Mouse (Mus musculus) forebrain, embryonic 15.5 days (tissue): ENCODE measurements at regions not wholly inside any gene's neighbourhood (a gene's known extent, or its start where the extent isn't known, plus 50 kb on each side); places are given as distances from the start of the nearest gene placed in this dataset.

ENCODE experiments used
- ATAC-seq: fragments of 200-750 bp; cut with Nextera tagmentation; replicated peaks from 2 replicates; pipeline ENCODE4 v1.8.0; 2017; ENCODE audit warnings: mild to moderate bottlenecking, moderate TSS enrichment, moderate library complexity
- H3K27ac ChIP-seq: fragments of 300-500 bp; sonication (generic); replicated peaks from 2 replicates; pipeline ENCODE4 v1.5.1; 2015; ENCODE audit warnings: mild to moderate bottlenecking, inconsistent platforms
- H3K27me3 ChIP-seq: fragments of 300-500 bp; sonication (generic); 2 replicates; pipeline ENCODE4 v1.6.1; 2015; ENCODE audit warnings: inconsistent platforms
- H3K36me3 ChIP-seq: fragments of 300-500 bp; sonication (generic); 2 replicates; pipeline ENCODE4 v1.6.1; 2015; ENCODE audit warnings: mild to moderate bottlenecking, inconsistent platforms
- H3K4me1 ChIP-seq: fragments of 300-500 bp; sonication (generic); 2 replicates; pipeline ENCODE4 v1.6.1; 2015; ENCODE audit warnings: inconsistent platforms
- H3K4me2 ChIP-seq: fragments of 300-500 bp; sonication (generic); replicated peaks from 2 replicates; pipeline ENCODE4 v1.6.1; 2015; ENCODE audit warnings: mild to moderate bottlenecking, inconsistent platforms
- H3K4me3 ChIP-seq: fragments of 300-500 bp; sonication (generic); 2 replicates; pipeline ENCODE4 v1.5.1; 2015; ENCODE audit warnings: mild to moderate bottlenecking, inconsistent platforms
- H3K9ac ChIP-seq: fragments of 300-500 bp; sonication (generic); replicated peaks from 2 replicates; pipeline ENCODE4 v1.6.1; 2015; ENCODE audit warnings: mild to moderate bottlenecking, inconsistent platforms
- H3K9me3 ChIP-seq: fragments of 300-500 bp; sonication (generic); 2 replicates; pipeline ENCODE4 v1.6.1; 2016; ENCODE audit warnings: inconsistent platforms
- WGBS: fragments of 180-500 bp; shearing (Covaris S2); methylation state at CpG from one replicate; pipeline ENCODE4 v1.1.7; 2015; ENCODE audit warnings: mixed read lengths; 5-methylcytosine and 5-hydroxymethylcytosine counted together

- no peak for ATAC-seq
- no peaks in the 10 kb centered on the region for H3K36me3 ChIP-seq
- H3K4me3 ChIP-seq = no peak overlapping the region
- peaks cover 16% of the 10 kb centered on the region for H3K4me1 ChIP-seq
- no peak overlapping the region for H3K27ac ChIP-seq
- H3K4me2 ChIP-seq = no peak overlapping the region
- no peak overlapping the region for H3K9ac ChIP-seq
- H3K9me3 ChIP-seq = no peaks in the 10 kb centered on the region
- 95% methylated on average over 3 of the region's 3 CpGs for WGBS
- H3K27me3 ChIP-seq = no peaks in the 10 kb centered on the region
Observed at GRCm38 (mm10) chr13:99753526-99753925, 147.4 kb downstream of the Cartpt start.

- 68% methylated on average over 8 of the region's 8 CpGs for WGBS
- no peaks in the 10 kb centered on the region for H3K36me3 ChIP-seq
- ATAC-seq = peak; percentile 44; the same call in 1 of the 2 replicates
- H3K9ac ChIP-seq = no peak overlapping the region
- H3K4me1 ChIP-seq = peaks cover 17% of the 10 kb centered on the region
- no peaks in the 10 kb centered on the region for H3K9me3 ChIP-seq
- H3K4me2 ChIP-seq = no peak overlapping the region
- no peak overlapping the region for H3K4me3 ChIP-seq
- H3K27ac ChIP-seq = no peak overlapping the region; the same call in 1 of the 2 replicates
- H3K27me3 ChIP-seq = no peaks in the 10 kb centered on the region
Observed at GRCm38 (mm10) chr13:99750729-99751128, 150.2 kb downstream of the Cartpt start.

- Histone ChIP-seq H3K9me3 (no peaks in the 10 kb centered on the region), H3K4me2 (no peak overlapping the region), H3K9ac (no peak overlapping the region), H3K4me1 (peaks cover 19% of the 10 kb centered on the region), H3K4me3 (no peak overlapping the region), H3K27ac (no peak overlapping the region), H3K27me3 (no peaks in the 10 kb centered on the region), H3K36me3 (no peaks in the 10 kb centered on the region)
- WGBS = 69% methylated on average over 6 of the region's 6 CpGs
- no peak for ATAC-seq
Observed at GRCm38 (mm10) chr13:99749342-99749741, 151.5 kb downstream of the Cartpt start.

- Histone ChIP-seq H3K27ac (no peak overlapping the region), H3K9me3 (no peaks in the 10 kb centered on the region), H3K4me2 (no peak overlapping the region), H3K9ac (no peak overlapping the region), H3K4me1 (peaks cover 18% of the 10 kb centered on the region), H3K27me3 (no peaks in the 10 kb centered on the region), H3K36me3 (no peaks in the 10 kb centered on the region), H3K4me3 (no peak overlapping the region)
- ATAC-seq = no peak
- 87% methylated on average over 9 of the region's 9 CpGs for WGBS
Observed at GRCm38 (mm10) chr13:99748128-99748527, 152.8 kb downstream of the Cartpt start.

GRCm38 (mm10) chr13:99745526-99745925, 155.4 kb downstream of the Cartpt start:
- H3K27ac ChIP-seq = no peak overlapping the region
- H3K4me1 ChIP-seq = peaks cover 22% of the 10 kb centered on the region
- no peaks in the 10 kb centered on the region for H3K27me3 ChIP-seq
- H3K4me2 ChIP-seq = no peak overlapping the region
- no peak for ATAC-seq
- no peak overlapping the region for H3K9ac ChIP-seq
- H3K9me3 ChIP-seq = no peaks in the 10 kb centered on the region
- H3K36me3 ChIP-seq = no peaks in the 10 kb centered on the region
- 80% methylated on average over 6 of the region's 6 CpGs for WGBS
- no peak overlapping the region for H3K4me3 ChIP-seq

- no peak overlapping the region for H3K4me3 ChIP-seq
- WGBS = 57% methylated on average over 7 of the region's 7 CpGs
- no peaks in the 10 kb centered on the region for H3K9me3 ChIP-seq
- peaks cover 22% of the 10 kb centered on the region for H3K4me1 ChIP-seq
- no peak overlapping the region for H3K4me2 ChIP-seq
- no peaks in the 10 kb centered on the region for H3K36me3 ChIP-seq
- H3K27ac ChIP-seq = no peak overlapping the region
- H3K9ac ChIP-seq = no peak overlapping the region
- ATAC-seq = no peak; the same call in 1 of the 2 replicates
- H3K27me3 ChIP-seq = no peaks in the 10 kb centered on the region
Observed at GRCm38 (mm10) chr13:99744790-99745120, 156.1 kb downstream of the Cartpt start.

GRCm38 (mm10) chr13:99743952-99744789, 156.7 kb downstream of the Cartpt start:
- Histone ChIP-seq H3K27ac (no peak overlapping the region), H3K27me3 (no peaks in the 10 kb centered on the region), H3K4me3 (no peak overlapping the region), H3K4me1 (peaks cover 22% of the 10 kb centered on the region), H3K9ac (no peak overlapping the region), H3K9me3 (no peaks in the 10 kb centered on the region), H3K4me2 (no peak overlapping the region), H3K36me3 (no peaks in the 10 kb centered on the region)
- ATAC-seq = 0 out of 2 replicates have a peak, but pooled peaks have one; percentile 5
- 29% methylated on average over 8 of the region's 8 CpGs for WGBS

- Histone ChIP-seq H3K4me3 (no peak overlapping the region), H3K27me3 (no peaks in the 10 kb centered on the region), H3K9me3 (no peaks in the 10 kb centered on the region), H3K9ac (no peak overlapping the region), H3K27ac (no peak overlapping the region), H3K36me3 (no peaks in the 10 kb centered on the region), H3K4me1 (peaks cover 20% of the 10 kb centered on the region), H3K4me2 (no peak overlapping the region)
- ATAC-seq = no peak; the same call in 1 of the 2 replicates
- WGBS = 23% methylated on average over 2 of the region's 2 CpGs
Observed at GRCm38 (mm10) chr13:99742507-99742906, 158.4 kb downstream of the Cartpt start.

GRCm38 (mm10) chr13:99741981-99742380, 158.9 kb downstream of the Cartpt start:
- Histone ChIP-seq H3K27ac (no peak overlapping the region), H3K9ac (no peak overlapping the region)
- ATAC-seq = no peak

GRCm38 (mm10) chr13:99739420-99739819, 161.5 kb downstream of the Cartpt start:
- no peak overlapping the region for H3K27ac ChIP-seq
- no peak overlapping the region for H3K4me3 ChIP-seq
- no peaks in the 10 kb centered on the region for H3K27me3 ChIP-seq
- ATAC-seq = no peak
- no peaks in the 10 kb centered on the region for H3K36me3 ChIP-seq
- H3K4me2 ChIP-seq = no peak overlapping the region
- no peaks in the 10 kb centered on the region for H3K9me3 ChIP-seq
- WGBS = 78% methylated on average over 1 of the region's 1 CpGs
- no peak overlapping the region for H3K9ac ChIP-seq
- H3K4me1 ChIP-seq = peaks cover 15% of the 10 kb centered on the region

More at GRCm38 (mm10) chr13:99741981-99742380, 158.9 kb downstream of the Cartpt start:
- Histone ChIP-seq H3K4me3 (no peak overlapping the region), H3K4me2 (no peak overlapping the region), H3K27me3 (no peaks in the 10 kb centered on the region), H3K4me1 (peaks cover 20% of the 10 kb centered on the region), H3K36me3 (no peaks in the 10 kb centered on the region), H3K9me3 (no peaks in the 10 kb centered on the region)
- 82% methylated on average over 2 of the region's 2 CpGs for WGBS

- 0 out of 2 replicates have a peak, but pooled peaks cover 4% of the 10 kb centered on the region for H3K4me1 ChIP-seq
- 64% methylated on average over 3 of the region's 3 CpGs for WGBS
- no peak overlapping the region for H3K4me3 ChIP-seq
- no peak overlapping the region for H3K4me2 ChIP-seq
- H3K27me3 ChIP-seq = no peaks in the 10 kb centered on the region
- no peaks in the 10 kb centered on the region for H3K36me3 ChIP-seq
- no peak overlapping the region for H3K9ac ChIP-seq
- H3K9me3 ChIP-seq = no peaks in the 10 kb centered on the region
- no peak for ATAC-seq
- H3K27ac ChIP-seq = no peak overlapping the region
Observed at GRCm38 (mm10) chr13:99737271-99737670, 163.6 kb downstream of the Cartpt start.

GRCm38 (mm10) chr13:99729145-99729544, 171.7 kb downstream of the Cartpt start:
- Histone ChIP-seq H3K9me3 (no peaks in the 10 kb centered on the region), H3K36me3 (no peaks in the 10 kb centered on the region), H3K27ac (no peak overlapping the region), H3K4me1 (peaks cover 5% of the 10 kb centered on the region), H3K4me3 (no peak overlapping the region), H3K27me3 (no peaks in the 10 kb centered on the region), H3K9ac (no peak overlapping the region), H3K4me2 (no peak overlapping the region)
- no peak for ATAC-seq
- 63% methylated on average over 5 of the region's 5 CpGs for WGBS

GRCm38 (mm10) chr13:99724245-99724644, 176.6 kb downstream of the Cartpt start:
- peaks cover 11% of the 10 kb centered on the region for H3K4me1 ChIP-seq
- WGBS = 34% methylated on average over 7 of the region's 7 CpGs
- H3K27me3 ChIP-seq = no peaks in the 10 kb centered on the region
- H3K9ac ChIP-seq = no peak overlapping the region
- H3K36me3 ChIP-seq = no peaks in the 10 kb centered on the region
- no peak overlapping the region for H3K4me3 ChIP-seq
- H3K9me3 ChIP-seq = no peaks in the 10 kb centered on the region
- H3K27ac ChIP-seq = peak overlapping the region; percentile 13
- ATAC-seq = no peak; the same call in 1 of the 2 replicates
- H3K4me2 ChIP-seq = no peak overlapping the region
